Mouse (Mus musculus) common myeloid progenitor, adult 5-6 weeks (primary cell): ENCODE results near the gene Srm. TPM values are rescaled to one million over a fixed set of nuclear protein-coding genes. Genes with fewer than 3 reads are reported as not detected.

ENCODE experiments used
- ATAC-seq: replicated peaks from 2 replicates; pipeline ENCODE4 v1.8.0; 2016; ENCODE audit warnings: low read depth, mild to moderate bottlenecking, moderate TSS enrichment, inconsistent platforms; ENCODE audit not compliant: poor library complexity, severe bottlenecking
- total RNA-seq: library from RNA; stranded (forward); fragments of 200-1000, 187-1606 nt; gene quantifications from 2 replicates; pipeline ENCODE4 v1.2.3, GENCODE M21; 2017

Srm gene
- total RNA-seq, 1 experiment from 2014 or later: 47.1 TPM

DNA sequence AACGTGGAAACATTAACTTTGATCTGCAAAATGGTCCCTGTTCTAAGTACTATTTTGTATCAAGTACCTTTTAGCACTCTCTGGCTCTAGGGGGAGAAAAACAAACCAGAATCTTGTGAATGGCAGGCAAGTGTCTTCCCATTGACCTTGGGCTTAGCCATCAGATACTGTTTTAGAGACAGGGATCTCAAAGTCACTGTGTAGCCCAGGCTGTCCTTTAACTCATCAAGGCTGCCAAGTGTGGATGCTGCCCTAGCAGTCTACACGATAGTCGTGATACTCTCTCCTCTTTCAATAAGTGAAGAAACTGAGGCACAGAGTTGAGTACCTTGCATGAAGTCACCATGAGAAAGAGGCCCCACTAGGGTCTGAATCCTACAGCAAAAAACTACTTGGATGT lies 35.9 kb downstream of the Srm start:
- no peak for ATAC-seq

DNA sequence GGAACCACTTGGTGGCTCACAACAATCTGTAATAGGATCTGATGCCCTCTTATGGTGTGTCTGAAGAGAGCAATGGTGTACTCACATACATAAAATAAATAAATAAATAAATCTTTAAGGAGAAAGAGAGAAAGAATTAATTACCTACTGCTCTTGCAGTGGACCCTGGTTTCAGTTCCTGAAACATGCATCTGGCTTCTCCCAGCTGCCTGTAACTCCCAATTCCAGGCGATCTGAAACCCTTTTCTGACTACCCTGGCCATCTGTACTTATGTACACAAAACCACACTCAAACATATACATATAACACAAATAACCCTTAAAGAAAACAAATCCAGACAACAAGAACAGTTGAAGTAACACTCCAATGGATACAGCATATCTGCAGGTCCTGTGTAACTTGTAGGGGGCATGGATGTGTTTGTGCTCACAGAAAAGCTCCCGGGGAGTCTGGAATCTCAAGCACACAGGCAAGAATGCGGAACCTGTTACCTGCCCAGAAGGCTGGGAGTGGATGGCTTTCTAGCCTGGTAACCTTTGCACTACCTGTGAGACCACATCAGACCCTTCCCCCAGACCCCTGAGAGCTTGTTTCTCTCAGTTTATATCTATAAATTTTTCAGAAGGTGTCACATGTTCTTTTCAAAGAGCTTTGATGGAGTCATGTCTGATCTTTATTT lies 40.9 kb downstream of the Srm start:
- ATAC-seq: no peak; the same call in 1 of the 2 replicates

DNA sequence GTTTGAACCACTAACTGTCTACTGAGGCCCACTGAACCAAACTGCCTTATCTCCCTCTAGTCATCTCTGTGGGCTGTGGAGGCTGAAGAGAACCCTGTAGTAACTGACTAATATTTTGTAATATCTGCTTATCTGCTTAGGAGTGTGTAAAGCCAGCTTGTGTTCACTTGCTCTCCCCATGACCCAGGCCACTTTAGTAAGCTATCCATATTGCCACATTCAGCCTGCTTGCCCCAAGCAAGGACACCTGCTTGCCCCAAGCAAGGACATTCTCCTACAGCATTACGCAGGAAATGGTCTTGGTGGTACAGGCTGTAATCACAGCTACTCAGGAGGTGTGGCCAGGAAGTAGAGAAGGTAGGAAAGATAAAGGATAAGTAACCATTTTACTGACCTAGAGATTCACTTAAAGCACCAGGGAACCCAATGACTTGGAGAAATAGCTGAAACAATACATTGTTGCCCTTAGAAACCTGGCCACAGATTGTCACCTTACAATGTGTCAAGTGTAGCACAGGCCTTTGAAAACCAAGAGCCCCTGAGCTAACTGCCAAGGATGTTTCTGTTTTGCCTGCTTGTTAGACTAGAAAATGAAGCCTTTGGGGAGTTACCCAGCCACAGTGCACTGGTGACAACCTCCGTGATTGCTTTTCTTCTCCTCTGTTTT lies 42.2 kb downstream of the Srm start:
- peak; percentile 77 for ATAC-seq

DNA sequence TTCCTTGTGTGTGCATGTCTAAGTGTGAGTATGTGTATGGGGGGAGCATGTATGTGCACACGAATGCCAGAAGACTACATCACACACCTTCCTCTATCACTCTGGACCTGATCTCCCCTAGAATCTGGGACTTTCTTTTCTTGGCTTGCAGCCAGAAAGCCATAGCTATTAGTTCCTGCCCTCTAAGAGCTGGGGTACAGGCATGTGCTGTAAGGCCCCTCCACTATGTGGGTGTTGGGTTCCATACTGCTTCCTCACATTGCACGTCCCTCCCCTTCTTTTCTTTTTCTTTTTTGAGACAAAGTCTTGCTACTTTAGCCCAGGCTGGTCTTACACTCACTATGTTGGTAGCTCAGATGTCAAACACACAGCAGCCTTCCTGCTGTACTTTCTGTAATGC lies 44.0 kb downstream of the Srm start:
- no peak for ATAC-seq

DNA sequence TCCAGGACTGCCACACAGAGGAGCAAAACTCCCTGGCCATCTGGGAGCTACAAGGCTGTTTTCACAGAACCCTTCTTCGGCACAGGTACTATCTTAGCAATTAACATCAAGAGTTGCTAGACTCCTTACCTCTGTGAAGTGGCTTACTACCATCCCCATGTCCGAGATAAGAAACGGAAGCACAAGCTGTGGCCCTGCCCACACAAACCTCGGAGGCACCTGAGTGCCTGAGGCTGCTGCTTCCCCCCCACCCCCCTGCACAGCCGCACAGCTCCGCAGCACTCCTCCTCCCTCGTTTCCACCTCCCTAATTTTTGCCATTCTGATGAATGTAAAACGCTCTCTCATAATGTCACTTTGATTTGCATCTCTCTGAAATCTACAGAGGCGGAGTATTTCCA lies 47.0 kb downstream of the Srm start:
- no peak; the same call in 1 of the 2 replicates for ATAC-seq

DNA sequence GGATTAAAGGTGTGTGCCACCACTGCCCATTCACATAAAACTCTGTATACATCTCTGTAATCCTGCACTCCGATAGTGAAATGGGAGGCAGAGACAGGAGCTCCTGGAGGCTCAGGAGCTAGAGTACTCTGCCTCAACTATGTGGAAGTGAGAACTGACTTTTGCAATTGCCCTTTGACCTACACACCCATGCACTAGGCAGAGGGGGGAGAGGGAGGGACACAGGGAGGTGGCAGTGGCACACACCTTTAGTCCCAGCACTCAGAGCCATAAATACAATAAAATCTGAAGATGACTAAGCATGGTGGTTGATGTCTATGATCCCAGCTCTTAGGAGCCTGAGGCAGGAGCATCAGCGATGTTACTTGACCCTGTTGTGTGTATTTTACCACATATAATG lies 48.2 kb downstream of the Srm start:
- ATAC-seq: no peak

DNA sequence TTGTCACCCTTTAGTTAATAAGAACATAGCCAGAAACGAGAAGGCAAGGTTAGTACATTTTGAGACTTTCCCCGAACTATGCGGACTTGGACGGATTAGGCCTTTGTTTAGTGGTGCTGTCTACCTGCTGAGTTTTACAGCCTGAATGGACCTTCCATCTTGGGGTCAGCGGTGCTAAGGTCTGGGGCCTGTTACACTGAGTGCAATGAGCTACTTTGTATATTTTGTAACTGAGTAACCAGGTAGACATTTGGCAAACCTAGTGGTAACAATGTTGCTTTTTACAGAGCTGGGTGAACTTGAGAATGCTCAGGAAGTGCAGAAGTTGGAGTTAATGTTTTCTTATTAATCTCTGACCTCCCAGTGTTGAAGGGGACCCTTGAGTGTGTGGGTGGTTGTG lies 49.8 kb downstream of the Srm start:
- ATAC-seq: no peak

DNA sequence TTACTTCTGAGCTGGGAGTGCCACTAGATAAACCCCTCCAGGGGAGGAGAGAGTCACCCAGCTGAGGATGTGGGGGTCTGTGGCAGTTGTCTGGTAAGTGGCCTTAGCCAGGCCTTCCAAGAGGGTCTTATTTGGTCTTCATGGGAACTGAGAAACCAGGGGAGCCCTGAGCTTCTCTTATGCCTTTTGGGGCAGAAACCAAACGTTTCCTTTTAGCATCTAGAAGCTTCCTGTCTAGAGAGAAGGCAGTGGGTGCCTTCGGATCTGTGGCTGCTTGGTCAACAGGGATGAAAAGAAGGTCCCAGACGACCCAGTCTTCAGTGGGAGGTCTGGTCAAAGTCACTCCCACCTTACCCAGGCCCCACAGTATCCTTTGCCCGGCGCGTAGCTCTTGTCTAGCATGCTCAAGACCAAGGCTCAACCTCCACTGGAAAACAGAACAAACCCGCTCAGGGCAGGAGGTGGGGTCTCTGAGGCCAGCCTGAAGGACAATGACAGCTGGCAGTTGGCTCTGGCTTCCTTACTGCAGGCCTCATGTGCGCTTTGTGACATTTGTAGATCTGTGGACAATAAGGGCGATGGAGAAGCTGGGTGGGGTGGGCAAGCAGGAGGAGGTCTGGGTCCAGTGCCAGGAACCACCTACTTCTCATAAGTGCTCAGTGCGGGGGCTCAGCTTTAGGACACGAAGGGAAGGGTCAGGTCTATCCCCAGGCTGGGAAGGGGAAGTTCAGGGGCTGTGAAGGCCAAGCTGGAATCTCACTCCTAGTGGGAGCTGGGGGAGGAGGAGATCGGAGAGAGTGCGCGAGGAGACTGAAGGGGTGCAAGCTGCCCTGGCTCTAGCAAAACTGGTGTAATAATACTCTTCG lies 52.2 kb downstream of the Srm start, which contains the start of gene Gm572:
Gm572 (plus strand) TSS at position 27 of the 866 bp plus-strand sequence.
- peak; percentile 62 for ATAC-seq

DNA sequence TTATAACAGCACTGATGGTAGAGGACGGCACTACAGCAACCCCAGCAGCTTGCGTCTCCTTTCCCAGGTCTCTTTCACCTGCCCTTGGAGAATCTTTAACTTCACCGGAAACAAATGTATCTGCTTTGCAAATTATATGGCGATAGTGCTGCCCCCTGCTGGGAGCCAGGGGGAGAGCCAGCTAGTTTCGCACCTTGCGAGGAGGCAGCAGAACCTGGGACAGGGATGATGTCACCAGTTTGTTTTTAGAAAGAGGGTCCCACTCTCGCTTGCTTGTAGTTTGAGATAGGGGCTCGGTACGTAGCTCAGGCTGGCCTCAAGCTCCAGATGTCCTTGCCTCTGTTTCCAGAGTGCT lies 52.8 kb downstream of the Srm start:
- ATAC-seq: peak; percentile 81

Other genes with a start within 250 kb of the Srm start
- 9.9 and 11.3 TPM in 2 replicates for gene Ubiad1, start 146.7 kb upstream of the Srm start, total RNA-seq
- 19.0 and 19.4 TPM in 2 replicates for gene Mtor, start 142.9 kb upstream of the Srm start, total RNA-seq
- gene Angptl7, start 91.0 kb upstream of the Srm start, total RNA-seq: not detected in 2 replicates
- 60.0 and 74.0 TPM in 2 replicates for gene Exosc10, start 33.1 kb upstream of the Srm start, total RNA-seq
- gene Masp2, start 11.1 kb downstream of the Srm start, total RNA-seq: 0.15 and 0.55 TPM in 2 replicates
- gene Tardbp, start 35.5 kb downstream of the Srm start, total RNA-seq: 567 and 596 TPM in 2 replicates
- not detected in 2 replicates for gene Gm572, start 51.8 kb downstream of the Srm start, total RNA-seq
- 2.2 and 2.5 TPM in 2 replicates for gene Casz1, start 212.9 kb downstream of the Srm start, total RNA-seq